Mouse (Mus musculus): ENCODE data around the gene Ctnna2.

The Ctnna2 gene

DNA sequence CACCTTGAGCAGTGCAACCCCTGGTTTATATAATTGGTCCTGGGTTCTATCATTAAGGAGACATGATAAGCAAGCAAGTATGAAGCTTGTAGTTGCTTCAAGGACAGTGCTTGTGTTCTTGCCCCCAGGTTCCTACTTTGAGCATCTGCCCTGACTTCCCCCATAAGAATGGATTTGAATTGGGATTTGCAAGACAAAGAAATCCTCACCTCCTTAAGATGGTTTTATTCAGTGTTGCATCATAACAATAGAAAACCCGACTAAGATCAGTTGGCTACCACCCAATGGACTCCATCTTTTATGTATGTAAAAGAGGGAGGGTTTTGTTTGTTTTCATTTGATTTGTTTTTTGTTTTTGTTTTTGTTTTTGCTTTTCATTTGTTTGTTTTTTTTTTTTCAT lies 1005.2 kb downstream of the Ctnna2 start:
- in situ Hi-C loops (cut with MboI, MseI): no loop called here

GRCm38 (mm10) chr6:76964998-76965432 lies 1014.5 kb downstream of the Ctnna2 start:
- in situ Hi-C loops (cut with MboI, MseI): no loop called here

DNA sequence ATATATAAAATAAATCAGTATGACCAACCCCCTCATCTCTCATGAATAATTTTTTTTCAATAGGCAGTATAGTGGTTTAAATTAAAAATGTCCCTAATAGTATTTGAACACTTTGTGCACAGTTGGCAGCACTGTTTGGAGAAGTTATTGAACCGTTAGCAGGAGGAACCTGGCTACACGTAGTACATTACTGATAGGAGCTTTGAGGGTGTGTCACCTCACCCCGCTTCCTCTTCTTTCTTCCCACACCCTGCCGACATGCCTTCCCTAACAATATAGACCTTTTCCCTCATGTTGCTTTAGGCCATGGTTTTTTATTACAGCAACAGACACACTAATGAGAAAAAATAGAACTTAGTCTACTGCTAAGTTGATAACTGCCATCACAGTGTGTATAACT lies 1071.4 kb downstream of the Ctnna2 start:
- in situ Hi-C loops (cut with MboI, MseI): no loop called here

DNA sequence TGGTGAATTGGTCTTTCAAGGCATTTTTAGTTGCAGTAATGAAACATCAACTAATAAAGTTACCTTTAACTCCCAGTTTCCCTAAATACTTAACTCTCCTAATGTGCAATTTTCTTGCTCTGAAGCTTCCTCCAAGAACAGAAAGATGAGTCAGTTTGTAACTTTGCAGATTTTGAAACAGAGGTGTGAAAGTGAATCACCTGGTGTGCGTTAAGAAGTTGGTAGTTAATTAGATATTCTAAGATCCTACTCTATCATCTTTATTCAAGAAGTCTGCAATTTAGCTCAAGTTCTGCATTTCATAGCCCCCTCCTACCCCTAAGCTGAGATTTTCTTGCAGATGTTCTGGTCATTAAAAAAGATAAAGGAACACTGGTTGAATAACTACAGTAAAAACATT lies 1082.3 kb downstream of the Ctnna2 start:
- in situ Hi-C loops (cut with MboI, MseI): no loop called here
